Mouse (Mus musculus): ENCODE measurements around the gene Pdcd1lg2. TPM values are rescaled to one million over a fixed set of nuclear protein-coding genes. Genes with fewer than 3 reads are reported as not detected.

The Pdcd1lg2 gene
- polyA plus RNA-seq, 1 experiment from 2014 or later, result 0.09 TPM

GRCm38 (mm10) chr19:29444364-29444763 lies 33.6 kb downstream of the Pdcd1lg2 start:
- H3K4me1 ChIP-seq (ENCODE audit: control insufficient read depth, insufficient read depth, low read depth, low read length), result no peaks in the 10 kb centered on the region
- H3K36me3 ChIP-seq (ENCODE audit: control insufficient read depth, insufficient read depth, low read length), result no peaks in the 10 kb centered on the region
- no peak for ATAC-seq
- no peak overlapping the region for H3K9ac ChIP-seq (ENCODE audit: low read depth, low read length)
- no peak overlapping the region for H3K4me2 ChIP-seq (ENCODE audit: low read length)
- no peak overlapping the region for H3K27ac ChIP-seq (ENCODE audit: low read depth, low read length)
- no peak overlapping the region for H3K4me3 ChIP-seq (ENCODE audit: low read length)
- WGBS, result 89% methylated on average over 3 of the region's 3 CpGs
- H3K27me3 ChIP-seq (replicated peaks; ENCODE audit: control insufficient read depth, insufficient read depth, low read length), result no peaks in the 10 kb centered on the region
- H3K9me3 ChIP-seq (ENCODE audit: control insufficient read depth, low read length), result peaks cover 6% of the 10 kb centered on the region; the same call in 1 of the 2 replicates

GRCm38 (mm10) chr19:29448373-29448772 lies 37.7 kb downstream of the Pdcd1lg2 start:
- H3K4me1 ChIP-seq (ENCODE audit: control insufficient read depth, insufficient read depth, low read depth, low read length), result no peaks in the 10 kb centered on the region
- 82% methylated on average over 1 of the region's 1 CpGs for WGBS
- ATAC-seq, result no peak
- H3K9me3 ChIP-seq (ENCODE audit: control insufficient read depth, low read length), result peaks cover 6% of the 10 kb centered on the region; the same call in 1 of the 2 replicates
- no peak overlapping the region for H3K4me2 ChIP-seq (ENCODE audit: low read length)
- H3K36me3 ChIP-seq (ENCODE audit: control insufficient read depth, insufficient read depth, low read length), result no peaks in the 10 kb centered on the region
- H3K4me3 ChIP-seq (ENCODE audit: low read length), result no peak overlapping the region
- no peak overlapping the region for H3K9ac ChIP-seq (ENCODE audit: low read depth, low read length)
- H3K27me3 ChIP-seq (replicated peaks; ENCODE audit: control insufficient read depth, insufficient read depth, low read length), result no peaks in the 10 kb centered on the region
- H3K27ac ChIP-seq (ENCODE audit: low read depth, low read length), result no peak overlapping the region

- 87% methylated on average over 8 of the region's 8 CpGs for WGBS
- no peaks in the 10 kb centered on the region for H3K4me1 ChIP-seq (ENCODE audit: control insufficient read depth, insufficient read depth, low read depth, low read length)
- no peak for ATAC-seq
- H3K27me3 ChIP-seq (replicated peaks; ENCODE audit: control insufficient read depth, insufficient read depth, low read length), result no peaks in the 10 kb centered on the region
- H3K4me3 ChIP-seq (ENCODE audit: low read length), result no peak overlapping the region
- H3K9ac ChIP-seq (ENCODE audit: low read depth, low read length), result no peak overlapping the region
- H3K27ac ChIP-seq (ENCODE audit: low read depth, low read length), result no peak overlapping the region
- no peak overlapping the region for H3K4me2 ChIP-seq (ENCODE audit: low read length)
- H3K9me3 ChIP-seq (ENCODE audit: control insufficient read depth, low read length), result peaks cover 6% of the 10 kb centered on the region; the same call in 1 of the 2 replicates
- no peaks in the 10 kb centered on the region for H3K36me3 ChIP-seq (ENCODE audit: control insufficient read depth, insufficient read depth, low read length)
Measured at GRCm38 (mm10) chr19:29450376-29450775, 39.7 kb downstream of the Pdcd1lg2 start.

GRCm38 (mm10) chr19:29454141-29454601 lies 43.5 kb downstream of the Pdcd1lg2 start:
- Histone ChIP-seq H3K4me1 (ENCODE audit: control insufficient read depth, insufficient read depth, low read depth, low read length) (no peaks in the 10 kb centered on the region), H3K4me3 (ENCODE audit: low read length) (no peak overlapping the region), H3K9ac (ENCODE audit: low read depth, low read length) (no peak overlapping the region), H3K27me3 (replicated peaks; ENCODE audit: control insufficient read depth, insufficient read depth, low read length) (no peaks in the 10 kb centered on the region), H3K4me2 (ENCODE audit: low read length) (no peak overlapping the region), H3K9me3 (ENCODE audit: control insufficient read depth, low read length) (no peaks in the 10 kb centered on the region), H3K36me3 (ENCODE audit: control insufficient read depth, insufficient read depth, low read length) (no peaks in the 10 kb centered on the region), H3K27ac (ENCODE audit: low read depth, low read length) (no peak overlapping the region)
- no peak for ATAC-seq
- 87% methylated on average over 10 of the region's 10 CpGs for WGBS

- ATAC-seq, result no peak
- 83% methylated on average over 1 of the region's 1 CpGs for WGBS
Measured at GRCm38 (mm10) chr19:29455156-29455555, 44.4 kb downstream of the Pdcd1lg2 start.

GRCm38 (mm10) chr19:29457982-29458381 lies 47.3 kb downstream of the Pdcd1lg2 start:
- 100% methylated on average over 1 of the region's 1 CpGs for WGBS

More at GRCm38 (mm10) chr19:29455156-29455555, 44.4 kb downstream of the Pdcd1lg2 start:
- Histone ChIP-seq H3K4me2 (ENCODE audit: low read length) (no peak overlapping the region), H3K27me3 (replicated peaks; ENCODE audit: control insufficient read depth, insufficient read depth, low read length) (no peaks in the 10 kb centered on the region), H3K4me1 (ENCODE audit: control insufficient read depth, insufficient read depth, low read depth, low read length) (no peaks in the 10 kb centered on the region), H3K9me3 (ENCODE audit: control insufficient read depth, low read length) (no peaks in the 10 kb centered on the region), H3K27ac (ENCODE audit: low read depth, low read length) (no peak overlapping the region), H3K36me3 (ENCODE audit: control insufficient read depth, insufficient read depth, low read length) (no peaks in the 10 kb centered on the region), H3K9ac (ENCODE audit: low read depth, low read length) (no peak overlapping the region), H3K4me3 (ENCODE audit: low read length) (no peak overlapping the region)

GRCm38 (mm10) chr19:29462462-29462861 lies 51.7 kb downstream of the Pdcd1lg2 start:
- H3K4me3 ChIP-seq (ENCODE audit: low read length), result no peak overlapping the region
- 95% methylated on average over 4 of the region's 4 CpGs for WGBS
- no peak overlapping the region for H3K27ac ChIP-seq (ENCODE audit: low read depth, low read length)
- H3K27me3 ChIP-seq (replicated peaks; ENCODE audit: control insufficient read depth, insufficient read depth, low read length), result no peaks in the 10 kb centered on the region
- no peaks in the 10 kb centered on the region for H3K4me1 ChIP-seq (ENCODE audit: control insufficient read depth, insufficient read depth, low read depth, low read length)
- no peaks in the 10 kb centered on the region for H3K36me3 ChIP-seq (ENCODE audit: control insufficient read depth, insufficient read depth, low read length)
- H3K4me2 ChIP-seq (ENCODE audit: low read length), result no peak overlapping the region
- ATAC-seq, result no peak
- H3K9ac ChIP-seq (ENCODE audit: low read depth, low read length), result no peak overlapping the region
- H3K9me3 ChIP-seq (ENCODE audit: control insufficient read depth, low read length), result no peaks in the 10 kb centered on the region

More at GRCm38 (mm10) chr19:29457982-29458381, 47.3 kb downstream of the Pdcd1lg2 start:
- Histone ChIP-seq H3K36me3 (ENCODE audit: control insufficient read depth, insufficient read depth, low read length) (no peaks in the 10 kb centered on the region), H3K4me2 (ENCODE audit: low read length) (no peak overlapping the region), H3K4me3 (ENCODE audit: low read length) (no peak overlapping the region), H3K27ac (ENCODE audit: low read depth, low read length) (no peak overlapping the region), H3K9me3 (ENCODE audit: control insufficient read depth, low read length) (no peaks in the 10 kb centered on the region), H3K4me1 (ENCODE audit: control insufficient read depth, insufficient read depth, low read depth, low read length) (no peaks in the 10 kb centered on the region), H3K9ac (ENCODE audit: low read depth, low read length) (no peak overlapping the region), H3K27me3 (replicated peaks; ENCODE audit: control insufficient read depth, insufficient read depth, low read length) (no peaks in the 10 kb centered on the region)
- no peak for ATAC-seq

- no peaks in the 10 kb centered on the region for H3K36me3 ChIP-seq (ENCODE audit: control insufficient read depth, insufficient read depth, low read length)
- no peak overlapping the region for H3K4me2 ChIP-seq (ENCODE audit: low read length)
- no peaks in the 10 kb centered on the region for H3K4me1 ChIP-seq (ENCODE audit: control insufficient read depth, insufficient read depth, low read depth, low read length)
- no peaks in the 10 kb centered on the region for H3K9me3 ChIP-seq (ENCODE audit: control insufficient read depth, low read length)
- ATAC-seq, result no peak
- H3K27ac ChIP-seq (ENCODE audit: low read depth, low read length), result no peak overlapping the region
- no peak overlapping the region for H3K4me3 ChIP-seq (ENCODE audit: low read length)
- WGBS, result 95% methylated on average over 7 of the region's 7 CpGs
- H3K9ac ChIP-seq (ENCODE audit: low read depth, low read length), result no peak overlapping the region
- no peaks in the 10 kb centered on the region for H3K27me3 ChIP-seq (replicated peaks; ENCODE audit: control insufficient read depth, insufficient read depth, low read length)
Measured at GRCm38 (mm10) chr19:29463645-29464395, 53.1 kb downstream of the Pdcd1lg2 start.

- Histone ChIP-seq H3K27ac (ENCODE audit: low read depth, low read length) (no peak overlapping the region), H3K36me3 (ENCODE audit: control insufficient read depth, insufficient read depth, low read length) (no peaks in the 10 kb centered on the region), H3K4me1 (ENCODE audit: control insufficient read depth, insufficient read depth, low read depth, low read length) (no peaks in the 10 kb centered on the region; the same call in 1 of the 2 replicates), H3K9me3 (ENCODE audit: control insufficient read depth, low read length) (no peaks in the 10 kb centered on the region), H3K27me3 (replicated peaks; ENCODE audit: control insufficient read depth, insufficient read depth, low read length) (no peaks in the 10 kb centered on the region), H3K4me3 (ENCODE audit: low read length) (no peak overlapping the region), H3K9ac (ENCODE audit: low read depth, low read length) (no peak overlapping the region), H3K4me2 (ENCODE audit: low read length) (no peak overlapping the region)
- 91% methylated on average over 9 of the region's 9 CpGs for WGBS
- no peak for ATAC-seq
Measured at GRCm38 (mm10) chr19:29466819-29467218, 56.1 kb downstream of the Pdcd1lg2 start.
